9 mouse cellular contexts compared by ENCODE assay signal in genomic region chr16:4304176-4304922, GRCm38 (mm10).
DNase-seq lines count a peak whose midpoint lies in the region; ATAC-seq and TF ChIP-seq lines count a peak whose summit lies in the region.
"Had no signal": no experiment of that assay in that cellular context is flagged by ENCODE, and none has a peak within 500 bp of the region (broad histone marks: within the 10 kb centered on the region; RNA-seq: fewer than 3 reads in every experiment).

No protein-coding gene starts in this region.

- no peaks in the 10 kb centered on the region for H3K4me1 ChIP-seq in ES-E14 (ENCODE audit: control insufficient read depth in 2 of 2, insufficient read depth in 2 of 2, low read length in 2 of 2, poor library complexity in 1 of 2)
- H3K4me1 ChIP-seq in kidney, adult 2 months (ENCODE audit: control insufficient read depth, insufficient read depth, low read length), result no peaks in the 10 kb centered on the region
- H3K4me1 ChIP-seq in midbrain, embryonic 16.5 days (ENCODE audit: control insufficient read depth, insufficient read depth, low read length), result no peaks in the 10 kb centered on the region
- H3K4me1 ChIP-seq: embryonic facial prominence, embryonic 15.5 days had no signal

- no peaks in the 10 kb centered on the region for H3K36me3 ChIP-seq in ES-E14 (ENCODE audit: control insufficient read depth, insufficient read depth, low read length, poor library complexity, severe bottlenecking)
- no peaks in the 10 kb centered on the region; the same call in 1 of the 2 replicates for H3K36me3 ChIP-seq in kidney, adult 2 months (ENCODE audit: control insufficient read depth, insufficient read depth, low read length)
- H3K36me3 ChIP-seq in midbrain, embryonic 16.5 days (ENCODE audit: control insufficient read depth, insufficient read depth, low read length), result peaks cover 3% of the 10 kb centered on the region

- H3K9ac ChIP-seq in ES-E14 (ENCODE audit: insufficient read depth, low read depth, low read length, poor library complexity, severe bottlenecking), result no peak overlapping the region
- H3K9ac ChIP-seq in midbrain, embryonic 16.5 days (ENCODE audit: low read depth, low read length), result no peak overlapping the region
- H3K9ac ChIP-seq: embryonic facial prominence, embryonic 15.5 days had no signal

- ATAC-seq in midbrain, embryonic 16.5 days, result peak; percentile 60; the same call in 1 of the 2 replicates

- no peaks in the 10 kb centered on the region for H3K9me3 ChIP-seq in ES-E14 (ENCODE audit: control insufficient read depth, insufficient read depth, low read depth, low read length)
- H3K9me3 ChIP-seq in midbrain, embryonic 16.5 days (replicated peaks; ENCODE audit: control insufficient read depth, low read length, poor library complexity, severe bottlenecking), result no peaks in the 10 kb centered on the region
- H3K9me3 ChIP-seq: embryonic facial prominence, embryonic 15.5 days had no signal

- H3K4me2 ChIP-seq in midbrain, embryonic 16.5 days (ENCODE audit: low read length), result no peak overlapping the region
- H3K4me2 ChIP-seq: embryonic facial prominence, embryonic 15.5 days had no signal

- H3K4me3 ChIP-seq in layer of hippocampus, adult 2 months, result no peak overlapping the region
- H3K4me3 ChIP-seq in ES-E14 (ENCODE audit: insufficient read depth in 1 of 2, low read depth in 1 of 2, low read length in 2 of 2, poor library complexity in 1 of 2, severe bottlenecking in 1 of 2), result no peak overlapping the region
- H3K4me3 ChIP-seq in kidney, adult 2 months (ENCODE audit: insufficient read depth, low read depth, low read length), result no peak overlapping the region
- no peak overlapping the region for H3K4me3 ChIP-seq in midbrain, embryonic 16.5 days (ENCODE audit: low read depth, low read length)
- H3K4me3 ChIP-seq: embryonic facial prominence, embryonic 15.5 days had no signal

- TF ChIP-seq POLR2A in kidney, adult 2 months (IDR thresholded peaks at IDR 0.05; ENCODE audit: low read depth, low read length), result no peak

- WGBS in kidney, adult 2 months, result 71% methylated on average over 12 of the region's 12 CpGs
- WGBS in midbrain, embryonic 16.5 days, result 73% methylated on average over 12 of the region's 12 CpGs

- no peak overlapping the region for H3K27ac ChIP-seq in layer of hippocampus, adult 2 months
- no peak overlapping the region for H3K27ac ChIP-seq in ES-E14 (ENCODE audit: insufficient read depth, low read depth, low read length, poor library complexity, severe bottlenecking)
- H3K27ac ChIP-seq in kidney, adult 2 months (ENCODE audit: insufficient read depth, low read depth, low read length), result no peak overlapping the region
- H3K27ac ChIP-seq in midbrain, embryonic 16.5 days (ENCODE audit: low read length), result no peak overlapping the region
- H3K27ac ChIP-seq: embryonic facial prominence, embryonic 15.5 days had no signal

- no peak for DNase-seq in layer of hippocampus, adult 2 months (ENCODE audit: low spot score in 2 of 2)
- DNase-seq in layer of hippocampus, adult 11-12 months (ENCODE audit: low spot score), result no peak
- peak; percentile 34 for DNase-seq in ES-E14 (ENCODE audit: low read depth, low spot score)
- DNase-seq in cerebellum, postnatal 10 days, result peak; percentile 68 to 78
- DNase-seq in kidney, adult 2 months, result peak; percentile 67
- DNase-seq in left cerebral cortex, adult 8-10 months (ENCODE audit: low spot score in 2 of 2), result no peak
- no peak for DNase-seq in frontal cortex, postnatal 14 days (ENCODE audit: low spot score in 2 of 2)

- TF ChIP-seq CTCF in layer of hippocampus, adult 2 months (conservative IDR thresholded peaks at IDR 0.05), result peak; percentile 74
- TF ChIP-seq CTCF in kidney, adult 2 months (conservative IDR thresholded peaks at IDR 0.05; ENCODE audit: insufficient read depth, insufficient read length, low read depth, low read length), result peak; percentile 65

- in situ Hi-C loops in ES-E14 (cut with MboI; ENCODE audit: low sequenced_read_pairs in 2 of 2, unreplicated experiment in 2 of 2), result no loop called here

- no peaks in the 10 kb centered on the region for H3K27me3 ChIP-seq in kidney, adult 2 months (replicated peaks; ENCODE audit: control insufficient read depth, insufficient read depth, low read length)
- no peaks in the 10 kb centered on the region for H3K27me3 ChIP-seq in midbrain, embryonic 16.5 days (ENCODE audit: control insufficient read depth, insufficient read depth, low read depth, low read length)
- H3K27me3 ChIP-seq: embryonic facial prominence, embryonic 15.5 days had no signal

TF ChIP-seq in ES-E14, 5 proteins besides CTCF, POLR2A, EP300 and RAD21:
- TF ChIP-seq CHD2 (IDR thresholded peaks at IDR 0.05; ENCODE audit: low read depth, low read length), result no peak
- TF ChIP-seq ZC3H11A (IDR thresholded peaks at IDR 0.05; ENCODE audit: borderline replicate concordance, low read depth, low read length), result peak; percentile 34; the same call in 1 of the 2 replicates

Comparison
In these comparisons a context has a peak if more than half of its experiments do, and no peak if none do; other contexts are left out.
1. DNase-seq: peak in ES-E14 (single experiment), cerebellum, postnatal 10 days (2 of 2) and kidney, adult 2 months (single experiment); none in layer of hippocampus, adult 2 months (0 of 2), layer of hippocampus, adult 11-12 months (single experiment), left cerebral cortex, adult 8-10 months (0 of 2) and frontal cortex, postnatal 14 days (0 of 2).